ENCODE assay signal across 14 mouse cellular contexts in the genomic region with DNA sequence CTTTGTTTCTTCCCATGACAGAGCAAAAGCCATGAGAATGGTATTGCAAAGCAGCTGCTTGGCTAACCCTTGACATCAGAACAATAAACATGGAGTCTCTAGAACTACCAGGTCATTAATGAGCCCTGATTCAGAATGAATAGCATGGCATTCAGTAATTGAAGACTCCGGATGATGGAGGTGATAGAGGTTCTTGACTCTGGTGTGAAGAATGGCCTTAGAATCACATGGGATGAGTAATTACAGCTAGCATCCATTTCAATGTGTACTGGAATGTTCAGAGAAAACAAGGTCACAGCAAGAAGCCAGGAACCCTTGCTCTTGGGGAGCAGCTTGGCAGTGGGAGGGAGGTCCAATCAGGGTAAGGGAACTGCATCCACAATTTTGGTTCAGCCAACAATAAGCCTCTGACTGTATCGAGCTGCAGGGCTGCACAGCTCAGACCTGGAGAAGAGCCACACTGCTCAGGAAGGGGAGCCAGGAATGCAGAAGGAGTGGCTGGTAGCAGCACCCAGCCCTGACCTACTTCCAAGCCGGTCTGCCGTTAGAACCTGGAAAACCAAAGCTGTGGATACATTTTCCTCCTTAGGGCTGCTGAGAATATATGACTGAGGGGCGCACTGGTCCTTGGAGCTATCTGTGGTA.
A peak's percentile ranks its signal among the peaks of the same experiment; 100 is the strongest.
DNase-seq lines count a peak whose midpoint lies in the region; ATAC-seq and TF ChIP-seq lines count a peak whose summit lies in the region.
"Had no signal": no experiment of that assay in that cellular context is flagged by ENCODE, and none has a peak within 500 bp of the region (broad histone marks: within the 10 kb centered on the region; RNA-seq: fewer than 3 reads in every experiment).

No protein-coding gene starts in this region.

- 72% methylated on average over 5 of the region's 5 CpGs for WGBS in midbrain, postnatal 0 days
- WGBS in stomach, postnatal 0 days, result 69% methylated on average over 5 of the region's 5 CpGs

- H3K9ac ChIP-seq in midbrain, postnatal 0 days (replicated peaks; ENCODE audit: low read length, poor library complexity, severe bottlenecking), result no peak overlapping the region
- no peak overlapping the region for H3K9ac ChIP-seq in stomach, postnatal 0 days (ENCODE audit: low read length)
- H3K9ac ChIP-seq: embryonic facial prominence, embryonic 12.5 days; liver, embryonic 15.5 days; midbrain, embryonic 12.5 days; neural tube, embryonic 12.5 days had no signal

- no peaks in the 10 kb centered on the region for H3K36me3 ChIP-seq in midbrain, postnatal 0 days (ENCODE audit: insufficient read depth, low read length)
- no peaks in the 10 kb centered on the region for H3K36me3 ChIP-seq in stomach, postnatal 0 days (ENCODE audit: control insufficient read depth, insufficient read depth, low read length)
- H3K36me3 ChIP-seq: embryonic facial prominence, embryonic 12.5 days; liver, embryonic 15.5 days; midbrain, embryonic 12.5 days; neural tube, embryonic 12.5 days had no signal

- H3K4me3 ChIP-seq in midbrain, postnatal 0 days (ENCODE audit: low read depth, low read length), result no peak overlapping the region
- no peak overlapping the region for H3K4me3 ChIP-seq in stomach, postnatal 0 days (ENCODE audit: low read depth, low read length)
- H3K4me3 ChIP-seq: embryonic facial prominence, embryonic 12.5 days; liver, embryonic 15.5 days; midbrain, embryonic 12.5 days; neural tube, embryonic 12.5 days had no signal

- TF ChIP-seq CTCF in midbrain, postnatal 0 days (IDR thresholded peaks at IDR 0.05), result no peak
- TF ChIP-seq CTCF in stomach, postnatal 0 days (IDR thresholded peaks at IDR 0.05; ENCODE audit: low read depth), result no peak

- no peaks in the 10 kb centered on the region for H3K9me3 ChIP-seq in midbrain, postnatal 0 days (ENCODE audit: low read length)
- H3K9me3 ChIP-seq in stomach, postnatal 0 days (ENCODE audit: control insufficient read depth, low read length), result no peaks in the 10 kb centered on the region
- H3K9me3 ChIP-seq: embryonic facial prominence, embryonic 12.5 days; liver, embryonic 15.5 days; midbrain, embryonic 12.5 days; neural tube, embryonic 12.5 days had no signal

- peak; percentile 95 for ATAC-seq in cerebellum, adult (ENCODE audit: insufficient number of reproducible peaks, low FRiP score, low TSS enrichment)
- no peak for ATAC-seq in megakaryocyte progenitor cell, adult 5-6 weeks (replicated peaks; ENCODE audit: poor library complexity)
- no peak for ATAC-seq in midbrain, postnatal 0 days (ENCODE audit: low FRiP score)
- no peak for ATAC-seq in stomach, postnatal 0 days (ENCODE audit: low FRiP score, low TSS enrichment)

- no peaks in the 10 kb centered on the region for H3K27me3 ChIP-seq in midbrain, postnatal 0 days (ENCODE audit: insufficient read depth, low read length)
- no peaks in the 10 kb centered on the region for H3K27me3 ChIP-seq in stomach, postnatal 0 days (ENCODE audit: control insufficient read depth, insufficient read depth, low read length)
- H3K27me3 ChIP-seq: liver, embryonic 15.5 days; neural tube, embryonic 12.5 days had no signal

- DNase-seq in cerebellum, postnatal 4 days (ENCODE audit: low spot score in 2 of 2), result no peak
- DNase-seq in right cerebral cortex, postnatal 4 days, result peak; percentile 10
- no peak for DNase-seq in right cerebral cortex, postnatal 14 days
- peak; percentile 86 to 88 for DNase-seq in cerebellum, postnatal 25 days
- DNase-seq in midbrain, postnatal 0 days (ENCODE audit: low spot score), result no peak
- no peak for DNase-seq in stomach, postnatal 0 days (ENCODE audit: low spot score)
- DNase-seq: kidney, adult 9 months; left cerebral cortex, postnatal 4 days had no signal

- no peaks in the 10 kb centered on the region for H3K4me1 ChIP-seq in midbrain, postnatal 0 days (ENCODE audit: insufficient read depth, low read length)
- H3K4me1 ChIP-seq in stomach, postnatal 0 days (replicated peaks; ENCODE audit: control insufficient read depth, insufficient read depth), result no peaks in the 10 kb centered on the region
- H3K4me1 ChIP-seq: liver, embryonic 15.5 days; midbrain, embryonic 12.5 days; neural tube, embryonic 12.5 days had no signal

- no peak overlapping the region for H3K4me2 ChIP-seq in midbrain, postnatal 0 days (ENCODE audit: low read depth, low read length, poor library complexity, severe bottlenecking)
- no peak overlapping the region for H3K4me2 ChIP-seq in stomach, postnatal 0 days (replicated peaks; ENCODE audit: low read depth)
- H3K4me2 ChIP-seq: embryonic facial prominence, embryonic 12.5 days; liver, embryonic 15.5 days; midbrain, embryonic 12.5 days; neural tube, embryonic 12.5 days had no signal

- no peak for TF ChIP-seq EP300 in stomach, postnatal 0 days (optimal IDR thresholded peaks at IDR 0.05)

- H3K27ac ChIP-seq in midbrain, postnatal 0 days (ENCODE audit: low read depth, low read length), result no peak overlapping the region
- no peak overlapping the region for H3K27ac ChIP-seq in stomach, postnatal 0 days (replicated peaks)
- H3K27ac ChIP-seq: embryonic facial prominence, embryonic 12.5 days; liver, embryonic 15.5 days; midbrain, embryonic 12.5 days; neural tube, embryonic 12.5 days had no signal

Comparison
In these comparisons a context has a peak if more than half of its experiments do, and no peak if none do; other contexts are left out.
1. DNase-seq: peak in right cerebral cortex, postnatal 4 days (single experiment) and cerebellum, postnatal 25 days (2 of 2); none in cerebellum, postnatal 4 days (0 of 2), right cerebral cortex, postnatal 14 days (single experiment), midbrain, postnatal 0 days (single experiment) and stomach, postnatal 0 days (single experiment).